Mouse (Mus musculus) kidney, postnatal 25 days (tissue): Measurements from ENCODE around the gene Vax2.

ENCODE experiments used
- DNase-seq, 2 experiments: peaks; one replicate each; pipeline ENCODE4 v3.0.0; 2021; ENCODE audit warnings: mixed read lengths in 2 of 2

Vax2 gene

DNA sequence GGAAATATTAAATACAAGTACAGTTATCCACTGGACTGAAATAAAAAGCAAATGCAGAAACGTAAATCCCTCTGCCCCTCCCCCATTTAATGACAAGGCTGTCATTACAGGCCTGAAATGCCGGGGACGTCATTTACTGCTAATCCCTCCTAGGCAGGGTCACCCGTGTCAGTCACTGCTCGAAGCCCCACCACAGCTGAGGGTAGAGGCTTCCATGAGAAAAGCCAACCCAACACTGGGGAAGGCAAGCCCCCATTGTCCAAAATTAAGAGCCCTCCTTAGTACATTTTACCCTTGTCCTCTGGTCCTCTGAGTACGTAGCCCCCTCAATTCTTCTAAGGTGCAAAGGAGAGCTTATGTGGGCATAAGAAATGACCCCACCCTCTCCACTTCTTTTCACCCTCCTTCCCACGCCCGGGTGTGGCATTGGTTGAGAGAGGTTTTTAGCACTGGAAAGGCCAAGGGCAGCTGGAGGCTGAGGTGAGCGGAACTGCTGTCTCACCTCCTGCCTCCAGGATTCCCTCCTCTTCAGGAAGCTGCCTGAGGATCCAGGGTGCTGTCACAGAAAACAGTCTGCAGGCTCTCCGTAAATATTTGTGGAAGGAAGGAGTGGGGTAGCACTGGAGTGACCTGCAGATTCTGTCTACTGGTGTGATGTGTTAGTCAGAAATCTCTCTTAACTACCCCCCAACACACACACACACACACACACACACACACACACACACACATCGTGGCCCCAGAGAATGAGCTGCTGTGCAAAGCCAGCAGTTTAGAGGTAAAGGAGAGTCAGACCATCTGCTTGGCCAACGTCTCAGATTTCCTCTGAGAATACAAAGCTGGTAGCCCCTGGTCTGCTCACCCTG is 2.4 kb downstream of the Vax2 start:
- DNase-seq, result no peak

DNA sequence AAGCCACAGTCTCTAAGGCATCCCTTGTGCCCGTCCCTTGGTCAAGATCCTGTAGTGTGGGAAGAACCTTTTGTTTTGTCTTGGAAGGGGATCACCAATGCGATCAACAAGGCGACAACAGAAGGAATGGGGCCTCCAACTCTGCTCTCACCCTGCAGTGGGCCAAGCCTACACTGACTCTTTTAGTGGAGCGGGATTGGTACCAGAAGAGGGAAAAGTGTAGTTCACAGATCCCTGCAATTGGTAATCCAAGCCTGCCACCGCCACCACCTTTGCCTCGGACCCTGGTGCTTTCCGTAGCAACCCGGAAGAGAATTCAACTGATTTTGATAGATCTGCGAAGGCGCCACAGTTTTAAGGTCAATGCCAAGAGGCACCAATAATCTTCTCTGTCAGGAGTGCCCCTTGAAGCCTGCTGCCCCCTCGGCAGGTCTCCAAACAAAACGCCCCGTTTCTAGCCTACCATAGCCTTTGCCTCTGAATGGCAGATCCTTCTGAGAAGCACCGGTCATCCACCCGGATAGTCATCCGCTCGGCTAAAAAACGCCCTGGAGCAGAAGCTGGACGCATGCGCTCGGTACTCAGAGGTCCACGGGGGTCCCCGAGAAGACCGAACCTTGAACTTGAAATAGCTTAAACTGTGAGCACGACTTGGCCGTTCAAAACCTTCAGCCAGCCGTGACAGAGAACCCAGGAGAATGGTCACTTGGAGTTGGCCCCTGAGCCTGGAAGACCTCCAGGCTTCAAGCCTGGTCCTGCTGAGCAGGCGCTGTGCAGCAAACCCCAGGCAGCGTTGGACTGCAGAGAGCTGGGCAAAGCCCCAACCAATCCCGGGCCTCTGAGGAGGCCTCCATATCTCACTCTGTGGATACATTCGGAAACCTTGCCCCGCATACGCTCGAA is 3.4 kb downstream of the Vax2 start:
- no peak for DNase-seq

DNA sequence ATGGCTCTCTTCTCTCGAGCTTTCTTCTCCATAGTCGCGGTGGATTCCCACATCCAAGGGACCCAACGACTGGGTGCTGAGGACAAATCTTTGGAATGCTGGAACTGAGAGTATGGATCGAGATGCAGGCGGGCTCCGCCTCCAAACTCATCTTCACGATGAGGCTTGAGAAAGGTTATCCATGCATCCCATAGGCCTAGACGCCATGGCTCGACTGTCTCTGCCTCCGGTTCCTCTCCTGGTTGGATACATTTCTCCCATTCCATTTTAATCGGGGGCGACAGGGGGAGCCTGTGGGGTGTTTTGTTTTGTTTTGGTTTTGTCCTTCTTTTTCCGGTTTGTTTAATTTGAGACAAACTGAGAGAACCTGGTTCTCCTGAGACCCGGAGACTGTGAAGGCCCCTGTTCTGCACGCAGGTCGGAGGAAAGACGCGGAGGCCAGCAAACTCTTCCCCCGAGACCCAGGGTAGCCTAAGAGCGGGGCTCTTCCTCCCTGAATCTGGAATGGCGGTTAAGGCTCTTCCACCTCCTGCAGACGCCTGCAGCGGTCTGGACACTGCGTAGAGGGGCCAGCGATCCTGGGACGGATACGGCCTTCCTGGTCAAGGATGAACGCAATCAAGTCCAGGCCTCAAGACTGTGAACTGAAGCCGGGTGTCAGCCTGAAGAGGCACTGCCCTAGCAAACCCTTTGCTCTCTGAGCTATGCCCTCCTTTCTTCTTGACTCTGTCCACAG is 4.6 kb downstream of the Vax2 start:
- no peak for DNase-seq

DNA sequence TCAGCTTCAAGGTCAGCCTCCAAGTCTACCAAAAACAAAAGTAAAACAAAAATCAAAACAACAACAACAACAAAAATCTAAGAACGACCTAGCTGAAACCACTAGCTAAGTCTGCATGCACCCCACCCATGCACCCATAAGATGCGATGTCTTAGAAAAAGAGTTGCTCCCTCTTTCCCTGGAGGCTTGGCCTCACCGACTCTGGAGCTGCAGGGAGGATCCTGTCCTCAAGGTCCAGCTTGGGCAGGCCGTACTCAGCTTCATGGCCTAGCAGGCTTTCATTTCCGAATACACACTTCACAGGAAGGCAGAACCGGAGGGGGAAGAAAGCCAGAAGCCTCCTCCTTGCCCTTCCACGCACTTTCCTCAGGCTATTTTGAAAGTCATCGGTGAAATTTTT is 6.0 kb downstream of the Vax2 start:
- no peak for DNase-seq

DNA sequence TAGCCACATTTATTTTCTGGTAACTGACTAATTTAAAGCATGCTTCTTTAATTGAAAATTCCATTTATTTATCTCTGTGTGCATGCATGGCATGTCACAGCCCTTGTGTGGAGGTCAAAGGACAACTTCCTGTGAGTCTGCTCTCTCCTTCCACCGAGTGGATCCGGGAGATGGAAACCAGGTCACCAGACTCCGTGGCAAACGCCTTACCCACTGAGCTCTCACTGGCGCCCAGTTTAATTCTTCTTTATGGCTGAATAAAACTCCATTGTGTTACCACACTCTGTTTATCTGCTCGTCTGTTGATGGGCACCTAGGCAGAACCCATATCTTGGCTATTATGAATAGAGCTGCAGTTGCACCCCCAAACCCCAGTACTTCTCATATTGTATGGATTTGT is 11.5 kb downstream of the Vax2 start:
- DNase-seq, result no peak

DNA sequence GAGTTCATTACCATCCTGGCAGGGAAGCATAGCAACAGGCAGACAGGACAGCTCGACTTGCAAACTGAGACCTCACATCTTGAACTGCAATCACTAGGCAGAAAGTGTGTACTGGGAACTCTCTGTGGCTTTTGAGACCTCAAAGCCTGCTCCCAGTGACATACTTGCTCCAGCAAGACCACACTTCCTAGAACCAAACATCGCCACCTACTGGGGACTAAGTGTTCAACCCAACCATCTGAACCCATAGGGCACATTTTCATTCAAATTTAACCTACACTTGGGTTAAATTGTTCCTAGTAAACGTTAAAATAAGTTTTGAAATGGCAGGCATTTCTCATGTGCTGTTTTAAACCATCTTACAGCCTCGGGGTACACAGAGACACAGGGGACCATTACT is 16.1 kb downstream of the Vax2 start:
- no peak for DNase-seq

DNA sequence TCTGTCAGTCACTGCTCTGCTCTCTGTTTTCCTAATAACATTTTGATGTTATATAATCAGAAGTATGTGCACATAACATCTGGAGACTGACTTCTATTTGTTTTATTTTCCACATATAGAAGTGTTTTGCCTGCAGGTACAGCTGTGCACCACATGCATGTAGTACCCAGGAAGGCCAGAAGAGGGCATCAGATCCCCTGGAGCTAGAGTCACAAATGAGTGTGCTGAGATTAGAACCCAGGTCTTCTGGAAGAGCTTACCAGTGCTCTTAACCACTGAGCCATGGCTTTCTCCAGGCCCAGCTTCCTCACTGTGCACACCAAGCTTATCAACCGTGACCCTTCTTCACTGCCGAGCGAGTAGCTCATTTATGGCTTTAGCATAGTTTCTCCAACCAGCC is 17.4 kb downstream of the Vax2 start:
- peak in 1 of 2 experiments; percentile 60 for DNase-seq

DNA sequence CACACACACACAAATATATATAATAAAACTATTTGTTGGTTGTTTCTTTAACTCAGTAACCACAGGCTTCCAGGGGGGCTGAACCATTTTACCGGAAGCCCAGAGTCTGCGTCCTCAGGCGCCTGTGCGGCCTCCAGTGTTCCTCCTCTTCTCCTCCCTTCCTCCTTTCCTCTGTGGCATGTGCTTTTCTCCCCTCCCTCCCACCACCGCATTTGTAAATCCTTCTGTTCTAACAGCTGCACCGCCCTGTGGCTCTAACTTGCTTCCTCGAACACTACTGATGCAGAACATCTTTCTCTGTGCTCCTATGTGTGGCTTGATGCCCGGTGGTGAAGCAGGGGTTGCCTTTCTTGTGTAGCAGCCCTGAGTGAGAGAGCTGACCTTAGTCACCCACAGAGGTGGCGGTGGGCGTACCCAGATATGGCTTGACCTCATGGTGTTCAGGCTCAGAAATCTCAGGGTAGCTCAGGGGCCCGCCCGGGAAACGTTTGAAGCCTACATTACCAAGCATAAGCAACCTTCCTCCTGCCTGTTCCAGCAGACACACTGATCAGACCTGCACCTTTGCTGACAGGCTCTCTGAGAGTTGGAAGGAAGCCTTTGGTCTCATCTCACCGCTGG is 18.4 kb downstream of the Vax2 start:
- no peak for DNase-seq

DNA sequence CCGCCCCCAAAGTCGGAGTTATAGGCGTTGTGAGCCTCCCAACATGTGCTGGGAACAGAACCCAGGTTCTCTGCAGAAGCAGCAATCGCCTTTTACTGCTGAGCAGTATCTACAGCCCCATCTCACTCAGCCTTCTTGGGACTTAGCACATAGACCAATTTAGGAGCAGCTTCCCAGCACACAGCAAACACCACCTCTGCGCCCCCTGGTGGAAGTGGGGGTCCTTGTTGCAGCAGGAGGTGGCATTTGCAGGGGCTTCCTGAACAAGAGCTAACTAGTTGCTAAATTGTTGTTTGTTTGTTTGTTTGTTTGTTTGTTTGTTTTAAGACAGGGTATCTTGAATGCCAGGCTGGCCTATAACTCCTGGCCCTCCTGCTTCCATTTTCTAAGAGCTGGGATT is 20.1 kb downstream of the Vax2 start:
- peak; percentile 73 to 86 for DNase-seq

DNA sequence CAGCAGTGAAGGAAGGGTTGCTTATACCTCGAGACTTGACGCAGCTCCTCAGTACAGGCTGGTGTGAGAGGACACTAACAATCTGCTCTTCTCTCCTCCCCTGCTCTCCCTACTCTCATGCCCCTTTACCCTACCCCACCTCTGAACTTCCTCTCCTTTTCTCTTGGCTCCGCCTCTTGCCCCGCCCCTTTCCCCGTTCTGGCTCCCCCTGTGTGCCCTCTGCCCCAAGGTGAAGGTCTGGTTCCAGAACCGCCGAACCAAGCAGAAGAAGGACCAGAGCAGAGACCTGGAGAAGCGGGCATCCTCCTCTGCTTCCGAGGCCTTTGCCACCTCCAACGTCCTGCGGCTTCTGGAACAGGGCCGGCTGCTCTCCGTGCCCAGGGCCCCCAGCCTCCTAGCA is 26.2 kb downstream of the Vax2 start:
- DNase-seq, result peak in 1 of 2 experiments; percentile 25

DNA sequence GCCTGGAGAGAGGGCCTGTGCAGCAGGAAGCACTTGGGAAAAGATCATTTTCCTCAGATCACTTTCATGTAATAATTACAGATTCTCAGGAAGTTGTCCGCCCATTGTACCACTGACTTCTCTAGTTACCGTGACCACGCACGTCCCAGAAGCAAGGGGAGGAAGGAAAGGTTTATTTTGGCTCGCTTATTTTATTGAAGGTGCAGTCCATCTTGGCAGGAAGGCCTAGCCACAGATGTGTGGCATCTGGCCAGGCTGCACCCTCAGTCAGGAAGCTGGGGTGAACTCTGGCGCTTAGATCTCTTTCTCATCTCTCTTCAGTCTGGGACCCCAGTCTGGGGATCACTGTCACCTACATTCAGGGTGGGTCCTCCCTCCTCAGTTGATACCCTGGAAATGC is 27.5 kb downstream of the Vax2 start:
- no peak for DNase-seq

DNA sequence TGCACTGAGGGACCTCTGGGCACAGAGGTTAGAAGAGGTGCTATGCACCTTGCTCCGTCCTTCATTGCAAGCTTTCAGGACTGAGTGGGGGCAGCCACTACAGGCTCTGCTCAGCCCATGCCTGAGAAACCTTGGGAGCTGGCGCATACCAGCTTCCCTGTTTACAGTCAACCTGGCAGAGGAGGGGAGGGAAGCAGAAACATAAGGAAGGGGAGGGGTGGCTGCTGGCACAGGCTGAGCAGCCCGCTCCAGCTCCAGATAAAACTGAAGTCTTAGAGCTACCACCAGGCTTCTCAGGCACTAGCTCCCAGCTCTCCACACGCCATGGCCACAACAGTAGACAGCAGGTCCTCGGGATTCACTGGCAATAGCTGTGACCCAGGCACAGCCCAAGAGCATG is 31.7 kb downstream of the Vax2 start, which contains the start of gene Atp6v1b1:
Gene Atp6v1b1, plus strand, starts transcription at position 230 of the 400 bp plus-strand sequence.
- DNase-seq, result peak; percentile 50 to 83

DNA sequence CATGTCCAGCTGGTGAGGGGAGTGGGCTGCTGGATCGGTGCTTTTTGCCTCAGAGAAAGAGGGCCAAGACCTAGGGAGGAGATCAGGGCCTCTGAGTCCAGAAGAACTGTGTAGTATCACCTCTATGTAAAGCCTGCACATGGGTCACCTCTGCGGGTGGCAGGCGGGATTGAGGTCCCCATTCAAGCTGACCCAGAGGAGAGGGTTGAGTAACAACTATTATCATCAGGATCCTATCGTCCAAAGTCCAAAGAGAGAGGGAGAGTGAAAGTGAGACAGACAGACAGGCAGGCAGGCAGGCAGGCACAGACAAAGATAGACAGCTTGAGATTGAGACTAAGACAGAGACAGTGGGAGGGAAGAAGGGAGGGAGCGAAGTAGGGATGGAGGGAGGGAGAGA is 32.1 kb downstream of the Vax2 start:
- DNase-seq, result no peak

DNA sequence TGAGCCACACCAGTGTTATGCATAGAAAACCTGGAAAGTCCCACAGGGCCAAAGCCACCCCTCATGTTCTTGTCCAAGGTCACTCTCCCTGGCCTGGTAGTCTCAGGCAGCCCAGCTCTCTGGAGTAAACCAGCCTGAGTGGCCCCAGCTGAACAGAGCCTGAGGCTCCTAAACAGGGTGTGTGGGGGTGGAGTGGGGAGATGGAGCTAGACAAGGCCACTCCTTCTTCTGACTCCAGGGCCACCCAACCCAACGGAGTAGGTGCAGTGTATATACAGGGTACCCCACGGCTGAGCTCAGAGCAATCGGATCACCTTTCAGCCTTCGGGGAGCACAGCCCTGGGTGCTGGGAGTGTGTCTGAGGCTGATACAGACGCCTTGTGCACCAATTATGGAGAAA is 33.1 kb downstream of the Vax2 start:
- DNase-seq, result peak; percentile 62 to 89

DNA sequence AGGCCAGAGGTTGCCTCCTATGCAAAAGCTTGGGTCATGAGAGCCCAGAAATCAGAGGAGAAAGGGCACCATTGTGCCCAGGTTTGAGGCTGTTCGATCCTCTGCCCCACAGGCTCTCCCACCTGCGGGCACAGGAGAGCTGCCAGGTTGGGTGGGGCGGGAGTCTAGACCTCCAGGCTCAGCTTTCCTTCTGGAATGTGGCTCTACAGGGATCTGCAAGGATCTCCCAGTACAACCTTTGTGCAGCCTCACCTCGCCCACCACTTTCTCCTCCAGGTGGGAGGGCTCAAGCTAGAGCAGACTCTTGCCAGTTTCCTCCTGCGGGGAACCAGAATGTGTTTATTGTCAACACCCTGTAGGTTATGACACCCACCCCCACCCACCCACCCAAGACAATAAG is 33.5 kb downstream of the Vax2 start:
- DNase-seq, result peak; percentile 19 to 65

DNA sequence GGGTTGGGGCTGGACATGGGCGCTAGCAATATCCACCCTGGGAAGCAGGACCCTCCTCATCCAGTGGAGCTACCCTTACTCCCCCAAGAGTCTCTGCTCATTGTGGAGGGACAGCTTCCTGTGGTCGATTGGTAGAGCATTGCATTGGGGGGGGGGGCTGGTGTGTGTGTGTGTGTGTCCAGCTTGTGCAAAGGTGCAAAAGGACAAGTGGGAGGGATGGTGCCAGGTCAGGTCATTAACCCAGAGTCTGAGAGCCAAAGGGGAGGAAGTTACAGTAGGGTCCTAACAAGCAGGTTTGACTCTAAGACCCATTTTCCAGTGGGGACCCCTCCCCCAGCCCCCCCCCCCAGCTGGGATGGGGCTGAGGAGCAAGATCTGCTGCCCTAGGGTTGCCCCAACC is 34.4 kb downstream of the Vax2 start:
- no peak for DNase-seq

DNA sequence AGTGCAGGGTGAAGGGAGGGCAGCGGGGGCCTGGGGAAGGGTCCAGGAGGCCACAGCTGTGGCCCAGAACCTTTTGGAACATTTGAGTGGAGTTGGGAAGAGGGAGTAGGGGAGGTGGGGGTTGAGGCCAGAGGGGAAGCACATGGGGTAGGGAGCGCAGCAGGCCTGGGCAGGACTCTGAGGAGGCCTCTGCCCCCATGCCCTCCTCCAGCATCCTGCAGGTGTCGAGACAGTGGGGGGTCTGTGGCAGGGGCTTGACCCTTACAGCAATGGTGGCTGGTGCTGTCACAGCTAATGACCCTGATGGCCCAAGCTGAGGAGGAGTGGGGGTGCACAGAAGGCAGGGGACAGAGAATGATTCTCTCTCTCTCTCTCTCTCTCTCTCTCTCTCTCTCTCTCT is 38.2 kb downstream of the Vax2 start:
- DNase-seq, result no peak

DNA sequence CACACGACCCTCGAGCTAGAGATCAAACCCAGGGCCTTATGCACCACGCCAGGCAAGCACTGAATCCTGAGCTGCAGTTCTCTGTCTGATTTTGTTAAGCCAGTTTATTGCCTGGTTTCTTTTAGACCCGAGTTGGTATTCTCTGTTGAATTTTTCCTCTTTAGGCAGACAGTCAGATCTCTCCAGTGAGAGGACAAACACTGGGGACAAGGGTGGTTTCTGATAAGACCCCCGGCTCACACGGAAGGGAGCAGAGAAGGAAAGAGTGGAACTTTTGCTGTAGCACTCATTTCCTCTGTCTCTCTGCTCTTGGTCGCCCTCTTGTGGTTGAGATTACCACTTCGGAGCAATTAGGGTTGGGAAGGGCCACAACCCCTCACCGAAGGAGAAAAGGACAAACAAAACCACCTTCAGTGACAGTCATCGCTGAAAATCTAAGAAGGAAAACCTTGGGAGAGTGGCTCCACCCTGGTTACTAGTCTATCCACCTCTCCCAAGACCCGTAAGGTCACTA is 39.2 kb downstream of the Vax2 start:
- DNase-seq, result peak in 1 of 2 experiments; percentile 82

DNA sequence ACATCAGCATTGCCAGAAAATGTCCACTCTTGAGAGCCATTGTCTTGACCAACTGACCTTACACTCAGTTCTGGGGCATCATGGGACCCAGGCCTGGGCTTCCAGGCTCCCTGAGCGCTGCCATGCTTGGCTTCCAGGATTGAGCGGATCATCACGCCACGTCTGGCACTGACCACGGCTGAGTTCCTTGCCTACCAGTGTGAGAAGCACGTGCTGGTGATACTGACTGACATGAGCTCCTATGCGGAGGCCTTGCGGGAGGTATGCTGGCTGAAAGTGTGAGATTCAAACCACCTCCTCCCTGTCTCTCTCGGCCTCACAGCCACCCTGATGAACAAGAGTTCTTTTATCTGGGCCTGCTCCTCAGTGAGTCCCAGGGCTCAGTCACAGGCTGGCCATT is 45.0 kb downstream of the Vax2 start:
- no peak for DNase-seq

DNA sequence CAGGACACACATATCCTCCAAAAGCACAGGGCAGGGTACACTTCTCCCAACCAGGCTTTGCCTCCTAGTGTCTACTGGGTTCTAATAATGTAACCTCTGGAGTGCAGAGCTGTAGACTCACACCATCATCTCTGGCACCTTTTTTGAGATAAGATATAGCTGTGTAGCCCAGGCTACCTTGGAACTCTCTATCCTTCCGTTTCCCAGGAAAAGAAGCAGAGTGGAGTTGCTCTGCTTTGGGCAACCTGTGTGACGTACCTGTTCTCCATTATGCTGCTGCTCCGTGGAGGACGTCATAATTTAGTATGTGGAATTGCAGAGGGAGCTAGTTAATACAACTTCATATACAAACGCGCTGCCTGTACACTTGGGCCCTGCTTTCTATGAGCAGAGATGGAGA is 51.3 kb downstream of the Vax2 start, which contains the start of gene Ankrd53:
Gene Ankrd53, plus strand, starts transcription at position 301 of the 400 bp plus-strand sequence.
- DNase-seq, result no peak

DNA sequence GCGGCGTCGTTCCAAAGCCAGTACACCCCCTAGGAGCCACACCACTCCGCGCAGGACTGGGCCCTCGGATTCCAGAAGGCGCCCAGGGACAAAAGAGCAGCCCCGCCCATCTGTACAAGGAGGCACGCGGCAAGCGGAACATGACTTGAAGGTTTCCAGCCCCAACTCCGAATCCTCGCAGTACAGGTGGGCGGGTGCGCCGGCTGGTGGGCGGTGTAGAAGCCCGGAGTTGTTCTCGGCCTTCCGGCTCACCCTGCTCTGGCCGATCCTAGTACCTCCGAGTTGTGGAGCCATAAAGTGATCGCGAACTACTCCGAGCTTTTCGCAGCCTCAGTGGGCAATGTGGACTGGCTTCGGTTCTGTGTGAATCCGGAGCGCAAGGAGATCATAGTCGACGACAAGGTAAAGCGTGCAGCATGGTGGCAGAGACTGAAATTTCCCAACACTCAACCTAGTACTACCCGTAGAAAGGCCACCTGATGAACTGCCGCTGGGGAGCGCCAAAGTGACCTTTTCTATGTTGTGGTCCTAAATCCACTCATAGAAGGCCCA is 51.9 kb downstream of the Vax2 start:
- peak; percentile 46 to 74 for DNase-seq

DNA sequence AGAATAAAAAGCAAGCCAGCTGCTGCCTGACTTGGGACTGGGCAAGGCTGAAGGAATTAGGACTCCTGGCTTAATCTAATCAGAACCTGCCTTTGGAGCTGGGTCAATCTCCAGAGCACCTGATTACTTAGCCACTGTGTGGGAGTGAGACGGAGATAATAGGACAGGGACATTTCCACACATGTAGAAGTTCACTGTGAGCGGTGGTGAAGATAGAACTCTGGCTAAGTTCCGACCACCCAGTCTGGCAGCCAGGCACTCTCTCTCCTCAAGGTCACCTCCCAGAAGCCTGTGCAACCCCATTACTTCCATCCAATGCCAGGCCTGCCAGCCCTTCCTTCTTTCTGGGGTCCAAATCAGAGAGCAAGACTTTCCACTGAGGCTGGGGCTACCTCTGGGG is 55.9 kb downstream of the Vax2 start:
- DNase-seq, result no peak
